Mouse (Mus musculus): ENCODE data around the gene Gm21969. TPM values are rescaled to one million over a fixed set of nuclear protein-coding genes. Genes with fewer than 3 reads are reported as not detected.

The Gm21969 gene
- polyA plus RNA-seq, 1 experiment from 2014 or later: not detected

Small RNA genes within 50 kb of the gene (microRNA-seq; reads per million reads assigned to microRNA genes)
- gene Gm25571 (not detected), gene Mir7020 (0.65 reads per million)

Other genes starting within 250 kb of the Gm21969 start
- gene Iffo2, start 72.6 kb upstream of the Gm21969 start, polyA plus RNA-seq (2015; fragmentation: Nextera tagmentation; extraction: Ambion mirVana): 4.3 and 5.1 TPM in 2 replicates
- gene Aldh4a1, start 19.7 kb downstream of the Gm21969 start, polyA plus RNA-seq (2015; fragmentation: Nextera tagmentation; extraction: Ambion mirVana): 27.5 and 29.4 TPM in 2 replicates
- not detected in 2 replicates for gene Tas1r2, start 50.4 kb downstream of the Gm21969 start, polyA plus RNA-seq (2015; fragmentation: Nextera tagmentation; extraction: Ambion mirVana)
- gene Pax7, start 230.3 kb downstream of the Gm21969 start, polyA plus RNA-seq (2015; fragmentation: Nextera tagmentation; extraction: Ambion mirVana): 0.39 and 1.1 TPM in 2 replicates